Mouse (Mus musculus) cerebellum, adult 9-11 months (tissue): ENCODE measurements at regions not wholly inside any gene's neighbourhood (a gene's known extent, or its start where the extent isn't known, plus 50 kb on each side); places are given as distances from the start of the nearest gene placed in this dataset.
"Not testable (repeated sequence)": the region's sequence is repeated elsewhere in the genome, so short reads cannot be mapped to it uniquely, and the experiment has no call there.

ENCODE experiments used
- DNase-seq: peaks from one replicate; pipeline ENCODE4 v3.0.0; 2022

GRCm38 (mm10) chr2:39420696-39421095 is 194.4 kb upstream of the Ppp6c start:
- no peak for DNase-seq

GRCm38 (mm10) chr2:39400336-39400735 is 174.1 kb upstream of the Ppp6c start:
- DNase-seq: no peak

GRCm38 (mm10) chr2:39399523-39399922 is 173.3 kb upstream of the Ppp6c start:
- no peak for DNase-seq

- DNase-seq: no peak
Observed at GRCm38 (mm10) chr2:39394643-39395042, 168.4 kb upstream of the Ppp6c start.

- no peak for DNase-seq
Observed at GRCm38 (mm10) chr2:39377264-39377663, 151.0 kb upstream of the Ppp6c start.

GRCm38 (mm10) chr2:39373068-39373779 is 147.0 kb upstream of the Ppp6c start:
- peak; percentile 88 for DNase-seq

- no peak for DNase-seq
Observed at GRCm38 (mm10) chr2:39344207-39344606, 118.0 kb upstream of the Ppp6c start.

- DNase-seq: no peak
Observed at GRCm38 (mm10) chr2:39340406-39340805, 114.2 kb upstream of the Ppp6c start.

- no peak for DNase-seq
Observed at GRCm38 (mm10) chr2:39338832-39339649, 112.8 kb upstream of the Ppp6c start.

GRCm38 (mm10) chr2:39337524-39337923 is 111.3 kb upstream of the Ppp6c start:
- peak; percentile 11 for DNase-seq

GRCm38 (mm10) chr2:39325715-39326493 is 99.7 kb upstream of the Ppp6c start:
- no peak for DNase-seq

- DNase-seq: not testable (repeated sequence)
Observed at GRCm38 (mm10) chr2:39325122-39325521, 98.9 kb upstream of the Ppp6c start.

- DNase-seq: no peak
Observed at GRCm38 (mm10) chr2:39299798-39300382, 73.6 kb upstream of the Ppp6c start.

- DNase-seq: no peak
Observed at GRCm38 (mm10) chr2:39299290-39299689, 73.0 kb upstream of the Ppp6c start.

GRCm38 (mm10) chr2:39295435-39295834 is 69.2 kb upstream of the Ppp6c start:
- no peak for DNase-seq

GRCm38 (mm10) chr2:39278218-39278617 is 52.0 kb upstream of the Ppp6c start:
- DNase-seq: no peak
